12 mouse cellular contexts compared by ENCODE assay signal in genomic region chr1:31058861-31059351, GRCm38 (mm10).
DNase-seq lines count a peak whose midpoint lies in the region; ATAC-seq lines count a peak whose summit lies in the region.
"Had no signal": no experiment of that assay in that cellular context is flagged by ENCODE, and none has a peak within 500 bp of the region (broad histone marks: within the 10 kb centered on the region; RNA-seq: fewer than 3 reads in every experiment).

No protein-coding gene starts in this region.

- no peak overlapping the region; the same call in 1 of the 2 replicates for H3K4me2 ChIP-seq in intestine, embryonic 15.5 days (replicated peaks)

- no peak overlapping the region for H3K9ac ChIP-seq in intestine, embryonic 15.5 days

- peak; percentile 20 to 34 for DNase-seq in cerebellum, postnatal 10 days
- peak; percentile 46 for DNase-seq in left cerebral cortex, postnatal 4 days
- no peak for DNase-seq in left cerebral cortex, postnatal 36 days (ENCODE audit: low spot score in 2 of 2)
- DNase-seq in Muller cell, postnatal 12 days (ENCODE audit: inconsistent ontology term): peak; percentile 27
- DNase-seq in adrenal gland, adult 8-10 months: no peak
- DNase-seq in right cerebral cortex, postnatal 25 days: no peak
- DNase-seq: layer of hippocampus, postnatal 36 days; lung, postnatal 4 days had no signal

- 41% methylated on average over 2 of the region's 2 CpGs for WGBS in intestine, embryonic 15.5 days

- no peaks in the 10 kb centered on the region for H3K27me3 ChIP-seq in intestine, embryonic 15.5 days (replicated peaks)

- no peak overlapping the region for H3K4me3 ChIP-seq in intestine, embryonic 15.5 days (replicated peaks)
- H3K4me3 ChIP-seq: heart, embryonic 10.5 days had no signal

- peaks cover 3% of the 10 kb centered on the region; the same call in 1 of the 2 replicates for H3K4me1 ChIP-seq in intestine, embryonic 15.5 days (replicated peaks)
- H3K4me1 ChIP-seq: heart, embryonic 10.5 days had no signal

- intact Hi-C loops in left cerebral cortex, postnatal 4 days (cut with DNase I): no loop called here
- intact Hi-C loops in left cerebral cortex, postnatal 36 days (cut with DNase I): no loop called here

- H3K36me3 ChIP-seq in intestine, embryonic 15.5 days: no peaks in the 10 kb centered on the region
- H3K36me3 ChIP-seq: heart, embryonic 10.5 days had no signal

- no peaks in the 10 kb centered on the region for H3K9me3 ChIP-seq in intestine, embryonic 15.5 days
- H3K9me3 ChIP-seq: heart, embryonic 10.5 days had no signal

- no peak for ATAC-seq in cerebellum, adult (ENCODE audit: insufficient number of reproducible peaks, low FRiP score, low TSS enrichment)
- ATAC-seq in intestine, embryonic 15.5 days: peak; percentile 89
- ATAC-seq: inflammation-experienced regulatory T-cells, adult 6 months had no signal

- H3K27ac ChIP-seq in intestine, embryonic 15.5 days: peak overlapping the region; percentile 48; the same call in 1 of the 2 replicates
- H3K27ac ChIP-seq: heart, embryonic 10.5 days had no signal

Comparison
In these comparisons a context has a peak if more than half of its experiments do, and no peak if none do; other contexts are left out.
1. DNase-seq: peak in cerebellum, postnatal 10 days (2 of 2), left cerebral cortex, postnatal 4 days (single experiment) and Muller cell, postnatal 12 days (single experiment); none in left cerebral cortex, postnatal 36 days (0 of 2), adrenal gland, adult 8-10 months (single experiment) and right cerebral cortex, postnatal 25 days (single experiment).